Mouse (Mus musculus): ENCODE results near the gene St3gal3.

- TF ChIP-seq ZMIZ1 (IDR thresholded peaks at IDR 0.05; ENCODE audit: low read depth, low read length) = no peak
- no peak for TF ChIP-seq POLR2A (IDR thresholded peaks at IDR 0.05; ENCODE audit: control insufficient read depth in 1 of 2, insufficient read depth in 1 of 2, low read depth in 1 of 2, low read length in 2 of 2, poor library complexity in 1 of 2)
- no peak for TF ChIP-seq TAL1 (IDR thresholded peaks at IDR 0.05; ENCODE audit: low read length)
- TF ChIP-seq TCF12 (IDR thresholded peaks at IDR 0.05; ENCODE audit: low read depth, low read length) = no peak
- no peak for TF ChIP-seq GATA1 (IDR thresholded peaks at IDR 0.05; ENCODE audit: low read depth, low read length)
- no peak for TF ChIP-seq MAFK (IDR thresholded peaks at IDR 0.05; ENCODE audit: borderline replicate concordance, low read depth, low read length)
- TF ChIP-seq ZNF384 (IDR thresholded peaks at IDR 0.05; ENCODE audit: low read depth, low read length) = no peak
- no peak for TF ChIP-seq CTCF (IDR thresholded peaks at IDR 0.05 in 2 of 3, conservative IDR thresholded peaks at IDR 0.05 in 1 of 3; ENCODE audit: control insufficient read depth in 1 of 3, insufficient read depth in 1 of 3, low read depth in 2 of 3, low read length in 3 of 3, poor library complexity in 1 of 3, severe bottlenecking in 1 of 3)
- TF ChIP-seq POLR2AphosphoS5 (IDR thresholded peaks at IDR 0.05; ENCODE audit: borderline replicate concordance, low read depth, low read length) = no peak
- TF ChIP-seq POLR2AphosphoS2 (IDR thresholded peaks at IDR 0.05; ENCODE audit: low read length) = no peak
- no peak for TF ChIP-seq SMC3 (IDR thresholded peaks at IDR 0.05; ENCODE audit: low read depth, low read length)
- TF ChIP-seq MAZ (IDR thresholded peaks at IDR 0.05; ENCODE audit: low read depth, low read length) = no peak
Observed at GRCm38 (mm10) chr4:118075343-118075742, 59.4 kb downstream of the St3gal3 start.
